9 mouse cellular contexts compared by ENCODE assay signal in the genomic region with DNA sequence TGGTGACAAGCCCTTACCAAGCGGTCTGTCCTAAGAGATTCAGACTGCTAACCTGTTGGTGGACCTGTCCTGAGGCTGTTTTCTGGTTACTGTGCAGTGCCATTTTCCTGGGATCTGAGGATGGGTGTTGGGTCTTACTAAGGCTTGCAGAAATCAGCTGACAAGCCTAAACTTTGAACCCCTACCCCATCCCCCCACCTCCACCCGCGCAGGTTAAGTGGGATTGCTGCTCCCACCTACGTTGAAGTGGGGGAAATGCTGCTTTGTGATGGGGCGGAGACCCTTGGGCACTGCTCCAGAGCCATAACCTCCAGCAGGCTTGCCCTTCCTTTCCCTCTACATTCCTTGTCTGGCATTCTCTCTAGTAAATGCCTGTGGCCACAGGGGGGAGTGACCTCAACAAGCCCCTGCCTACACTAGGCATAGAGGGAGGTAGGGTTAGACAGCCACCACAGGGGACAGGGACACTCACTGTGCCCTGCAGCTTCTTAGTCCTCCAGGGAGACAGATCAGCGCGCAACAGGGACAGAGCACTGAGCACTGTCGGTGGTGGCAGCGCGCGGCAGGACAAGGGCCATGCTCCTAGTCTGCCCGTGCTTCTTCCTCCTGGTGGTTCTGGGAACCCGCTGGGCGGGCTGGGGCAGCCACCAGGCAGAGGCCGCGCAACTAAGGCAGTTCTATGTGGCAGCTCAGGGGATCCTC. TPM values are rescaled to one million over a fixed set of nuclear protein-coding genes. Genes with fewer than 3 reads are reported as not detected.
DNase-seq lines count a peak whose midpoint lies in the region; ATAC-seq and TF ChIP-seq lines count a peak whose summit lies in the region.
"Had no signal": no experiment of that assay in that cellular context is flagged by ENCODE, and none has a peak within 500 bp of the region (broad histone marks: within the 10 kb centered on the region; RNA-seq: fewer than 3 reads in every experiment).

A gene (plus strand): TSS at position 452 of the 702 bp plus-strand sequence.

- CTCF ChIA-PET in Patski (lab: Charles Lee): interaction anchor here (1.1 to 1.5 kb wide), 3 partner anchors 10 to 33 kb away, joined by 3 read pairs; no protein-coding TSS in a partner anchor

- H3K4me3 ChIP-seq in forebrain, embryonic 13.5 days: no peak within 1 kb of the TSS
- H3K4me3 ChIP-seq in forebrain, embryonic 15.5 days: no peak within 1 kb of the TSS
- peak within 1 kb of the TSS; percentile 52 for H3K4me3 ChIP-seq in liver, postnatal 0 days (ENCODE audit: low read depth, low read length)

- no peak within 1 kb of the TSS for H3K9ac ChIP-seq in forebrain, embryonic 13.5 days
- no peak within 1 kb of the TSS for H3K9ac ChIP-seq in forebrain, embryonic 15.5 days (replicated peaks)
- peak within 1 kb of the TSS; percentile 67 for H3K9ac ChIP-seq in liver, postnatal 0 days (replicated peaks)

- no peak for TF ChIP-seq CTCF in Patski (IDR thresholded peaks at IDR 0.05)
- TF ChIP-seq CTCF in liver, postnatal 0 days (IDR thresholded peaks at IDR 0.05; ENCODE audit: low read depth): peak; percentile 48

- no peak for DNase-seq in Patski (ENCODE audit: low read depth, low spot score)
- peak; percentile 31 for DNase-seq in kidney, adult 11 months
- peak; percentile 49 for DNase-seq in liver, postnatal 0 days
- DNase-seq in urinary bladder, postnatal 4 days (ENCODE audit: low spot score in 2 of 2): no peak
- no peak for DNase-seq in right cerebral cortex, postnatal 10 days (ENCODE audit: low spot score in 2 of 2)
- DNase-seq in spleen, postnatal 36 days (ENCODE audit: low spot score in 2 of 2): no peak
- DNase-seq: cerebellum, postnatal 36 days had no signal

- in situ Hi-C loops in Patski (cut with MboI; ENCODE audit: low pct_unique_long_range_greater_than_20kb): no loop called here

- H3K9me3 ChIP-seq in forebrain, embryonic 13.5 days (replicated peaks): no peaks in the 10 kb centered on the region
- no peaks in the 10 kb centered on the region for H3K9me3 ChIP-seq in forebrain, embryonic 15.5 days
- no peaks in the 10 kb centered on the region for H3K9me3 ChIP-seq in liver, postnatal 0 days (ENCODE audit: low read length)

- H3K27ac ChIP-seq in forebrain, embryonic 13.5 days: no peak within 1 kb of the TSS
- H3K27ac ChIP-seq in forebrain, embryonic 15.5 days (replicated peaks): no peak within 1 kb of the TSS
- H3K27ac ChIP-seq in liver, postnatal 0 days (ENCODE audit: low read depth): peak within 1 kb of the TSS; percentile 89

- no peak for TF ChIP-seq EP300 in liver, postnatal 0 days (IDR thresholded peaks at IDR 0.05; ENCODE audit: low read depth)

- POLR2A ChIA-PET in Patski (lab: Charles Lee): no interaction called here

- no peak within 1 kb of the TSS for H3K4me2 ChIP-seq in forebrain, embryonic 13.5 days
- H3K4me2 ChIP-seq in forebrain, embryonic 15.5 days (replicated peaks): no peak within 1 kb of the TSS
- peak within 1 kb of the TSS; percentile 67 for H3K4me2 ChIP-seq in liver, postnatal 0 days (ENCODE audit: low read depth, low read length)

- WGBS in forebrain, embryonic 13.5 days: 15% methylated on average over 16 of the region's 16 CpGs
- WGBS in forebrain, embryonic 15.5 days: 12% methylated on average over 16 of the region's 16 CpGs
- WGBS in liver, postnatal 0 days (ENCODE audit: insufficient replicate concordance): 18% methylated on average over 16 of the region's 16 CpGs

- no peaks in the 10 kb centered on the region for H3K27me3 ChIP-seq in forebrain, embryonic 13.5 days
- H3K27me3 ChIP-seq in forebrain, embryonic 15.5 days: no peaks in the 10 kb centered on the region
- peaks cover 13% of the 10 kb centered on the region for H3K27me3 ChIP-seq in Patski
- H3K27me3 ChIP-seq in liver, postnatal 0 days (ENCODE audit: insufficient read depth, low read length): no peaks in the 10 kb centered on the region

- no peaks in the 10 kb centered on the region for H3K36me3 ChIP-seq in forebrain, embryonic 13.5 days (ENCODE audit: poor library complexity, severe bottlenecking)
- no peaks in the 10 kb centered on the region for H3K36me3 ChIP-seq in forebrain, embryonic 15.5 days
- no peaks in the 10 kb centered on the region for H3K36me3 ChIP-seq in liver, postnatal 0 days (replicated peaks; ENCODE audit: insufficient read depth, low read length)

- H3K4me1 ChIP-seq in forebrain, embryonic 13.5 days: no peaks in the 10 kb centered on the region
- H3K4me1 ChIP-seq in forebrain, embryonic 15.5 days: no peaks in the 10 kb centered on the region
- peaks cover 14% of the 10 kb centered on the region for H3K4me1 ChIP-seq in liver, postnatal 0 days (ENCODE audit: insufficient read depth)

- ATAC-seq in forebrain, embryonic 13.5 days: peak; percentile 21; the same call in 1 of the 2 replicates
- ATAC-seq in forebrain, embryonic 15.5 days (replicated peaks): no peak
- peak; percentile 26 for ATAC-seq in Patski
- ATAC-seq in liver, postnatal 0 days: peak; percentile 71

RNA-seq across cellular contexts. Expression of the gene that starts here (rescaled TPM):
- polyA plus RNA-seq in forebrain, embryonic 13.5 days (2015; fragmentation: Nextera tagmentation; extraction: Ambion mirVana): 0.08 and 0.20 TPM in 2 replicates
- polyA plus RNA-seq in forebrain, embryonic 15.5 days (2015; fragmentation: Nextera tagmentation; extraction: Ambion mirVana): 0.09 and 0.27 TPM in 2 replicates
- 0.74 TPM for polyA plus RNA-seq in Patski (2021)
- polyA plus RNA-seq in liver, postnatal 0 days (2015; fragmentation: Nextera tagmentation; extraction: Ambion mirVana): 24.5 and 28.2 TPM in 2 replicates

Comparison
In these comparisons a context has a peak if more than half of its experiments do, and no peak if none do; other contexts are left out.
1. RNA of the gene that starts here (polyA plus RNA-seq): 24.5 to 28.2 TPM in liver, postnatal 0 days; 0.74 TPM in Patski (single experiment), 0.09 to 0.27 TPM in forebrain, embryonic 15.5 days and 0.08 to 0.20 TPM in forebrain, embryonic 13.5 days; every median in the first group is over 10 times any median in the second.
2. Peak in ATAC-seq in forebrain, embryonic 13.5 days; RNA of the gene not detected or under 1 TPM.
3. Peak in ATAC-seq in Patski; RNA of the gene not detected or under 1 TPM.
4. DNase-seq: peak in kidney, adult 11 months (single experiment) and liver, postnatal 0 days (single experiment); none in Patski (single experiment), urinary bladder, postnatal 4 days (0 of 2), right cerebral cortex, postnatal 10 days (0 of 2) and spleen, postnatal 36 days (0 of 2).